Comparison of ENCODE assay signal across 28 mouse cellular contexts in the genomic region with DNA sequence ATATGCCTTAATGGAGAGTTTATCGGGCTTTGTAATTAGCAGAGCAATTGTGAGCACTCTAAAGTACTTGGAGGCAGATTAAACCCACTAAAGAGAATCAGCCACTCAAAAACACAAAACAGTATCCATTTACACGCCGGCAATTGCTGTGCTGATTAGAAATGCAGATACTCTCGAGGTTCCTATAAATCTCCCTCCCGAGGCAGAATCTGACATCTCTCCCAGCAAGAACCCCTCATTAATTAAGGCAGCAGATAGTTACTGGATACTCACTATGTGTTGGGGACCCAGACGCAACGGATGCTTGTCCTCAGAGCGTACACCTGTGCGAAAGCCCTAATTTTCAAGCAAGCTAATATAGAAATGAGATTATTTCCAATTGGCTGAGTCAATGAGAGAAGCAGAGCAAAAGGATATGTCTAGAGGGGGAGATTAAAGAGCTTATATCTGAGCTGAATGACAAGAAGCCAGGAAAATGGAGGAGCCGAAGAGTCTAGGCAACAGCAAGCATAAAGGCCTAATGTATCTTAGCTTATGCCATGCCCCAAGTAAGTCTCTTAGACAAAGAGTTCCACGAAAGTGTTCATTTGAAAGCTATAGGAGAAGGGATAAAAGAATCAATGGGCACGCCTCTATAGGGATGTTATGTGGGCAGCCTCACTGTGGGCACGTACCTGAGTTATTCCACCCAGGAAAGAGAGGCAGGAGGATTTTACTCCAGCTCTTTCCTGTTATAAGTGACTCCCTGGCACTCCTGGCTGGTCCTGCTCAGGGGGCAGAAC.
A peak's percentile ranks its signal among the peaks of the same experiment; 100 is the strongest.
DNase-seq lines count a peak whose midpoint lies in the region; ATAC-seq and TF ChIP-seq lines count a peak whose summit lies in the region.
"Had no signal": no experiment of that assay in that cellular context is flagged by ENCODE, and none has a peak within 500 bp of the region (broad histone marks: within the 10 kb centered on the region; RNA-seq: fewer than 3 reads in every experiment).

No protein-coding gene starts in this region.

- no peaks in the 10 kb centered on the region for H3K4me1 ChIP-seq in heart, embryonic 12.5 days (replicated peaks)
- H3K4me1 ChIP-seq in midbrain, embryonic 14.5 days (ENCODE audit: control insufficient read depth, insufficient read depth, low read length), result peaks cover 8% of the 10 kb centered on the region; the same call in 1 of the 2 replicates
- no peaks in the 10 kb centered on the region for H3K4me1 ChIP-seq in midbrain, embryonic 10.5 days
- no peaks in the 10 kb centered on the region for H3K4me1 ChIP-seq in forebrain, postnatal 0 days (ENCODE audit: insufficient read depth)
- H3K4me1 ChIP-seq in neural tube, embryonic 13.5 days (replicated peaks), result peaks cover 37% of the 10 kb centered on the region
- H3K4me1 ChIP-seq: embryonic facial prominence, embryonic 12.5 days; intestine, embryonic 15.5 days; limb, embryonic 12.5 days; midbrain, embryonic 12.5 days had no signal

- no peak for TF ChIP-seq CTCF in forebrain, postnatal 0 days (IDR thresholded peaks at IDR 0.05; ENCODE audit: low read depth)

- H3K36me3 ChIP-seq in heart, embryonic 12.5 days, result no peaks in the 10 kb centered on the region
- H3K36me3 ChIP-seq in midbrain, embryonic 14.5 days (ENCODE audit: control insufficient read depth, insufficient read depth, low read length), result no peaks in the 10 kb centered on the region
- no peaks in the 10 kb centered on the region for H3K36me3 ChIP-seq in midbrain, embryonic 10.5 days
- H3K36me3 ChIP-seq in forebrain, postnatal 0 days (ENCODE audit: insufficient read depth), result no peaks in the 10 kb centered on the region
- no peaks in the 10 kb centered on the region for H3K36me3 ChIP-seq in neural tube, embryonic 13.5 days
- H3K36me3 ChIP-seq: embryonic facial prominence, embryonic 12.5 days; intestine, embryonic 15.5 days; limb, embryonic 12.5 days; midbrain, embryonic 12.5 days had no signal

- DNase-seq in heart, adult 11 months, result peak; percentile 68
- DNase-seq in midbrain, embryonic 14.5 days, result peak; percentile 69
- DNase-seq in midbrain, embryonic 10.5 days (ENCODE audit: low spot score), result no peak
- no peak for DNase-seq in forebrain, postnatal 0 days
- no peak for DNase-seq in embryo, embryonic 11 days
- no peak for DNase-seq in cerebellum, adult 9-10 months
- DNase-seq: adrenal gland, postnatal 25 days; cerebellum, adult 11-12 months; cerebellum, postnatal 14 days; gastrocnemius, adult 2 months; heart, postnatal 4 days; kidney, adult 8-10 months; kidney, postnatal 25 days; layer of hippocampus, postnatal 36 days; liver, postnatal 0 days; lung, postnatal 10 days; thymus, adult 18-20 months; thymus, postnatal 4 days had no signal

- no peak overlapping the region for H3K9ac ChIP-seq in heart, embryonic 12.5 days
- H3K9ac ChIP-seq in midbrain, embryonic 14.5 days (replicated peaks; ENCODE audit: low read length), result no peak overlapping the region
- H3K9ac ChIP-seq in forebrain, postnatal 0 days, result no peak overlapping the region
- H3K9ac ChIP-seq in neural tube, embryonic 13.5 days, result no peak overlapping the region
- H3K9ac ChIP-seq: embryonic facial prominence, embryonic 12.5 days; intestine, embryonic 15.5 days; limb, embryonic 12.5 days; liver, postnatal 0 days; midbrain, embryonic 12.5 days had no signal

- H3K27ac ChIP-seq in heart, embryonic 12.5 days (ENCODE audit: poor library complexity, severe bottlenecking), result no peak overlapping the region
- H3K27ac ChIP-seq in midbrain, embryonic 14.5 days (replicated peaks; ENCODE audit: low read depth, low read length), result 0 out of 2 replicates have a peak overlapping the region, but pooled peaks have one; percentile 41
- H3K27ac ChIP-seq in midbrain, embryonic 10.5 days (replicated peaks), result no peak overlapping the region
- no peak overlapping the region for H3K27ac ChIP-seq in forebrain, postnatal 0 days (ENCODE audit: low read depth, low read length)
- peak overlapping the region; percentile 90 for H3K27ac ChIP-seq in neural tube, embryonic 13.5 days (replicated peaks)
- H3K27ac ChIP-seq: embryonic facial prominence, embryonic 12.5 days; gastrocnemius, adult 2 months; intestine, embryonic 15.5 days; layer of hippocampus, adult 2 months; limb, embryonic 12.5 days; midbrain, embryonic 12.5 days had no signal

- no peak for ATAC-seq in heart, embryonic 12.5 days (ENCODE audit: insufficient number of reproducible peaks, low FRiP score)
- ATAC-seq in midbrain, embryonic 14.5 days (ENCODE audit: low FRiP score, low TSS enrichment), result no peak
- peak; percentile 18; the same call in 1 of the 2 replicates for ATAC-seq in forebrain, postnatal 0 days
- peak; percentile 90 for ATAC-seq in neural tube, embryonic 13.5 days (ENCODE audit: low read depth)
- ATAC-seq: CD4-positive, CD25-positive, alpha-beta regulatory T cell, adult 4 months; intestine, embryonic 15.5 days; liver, postnatal 0 days had no signal

- peaks cover 5% of the 10 kb centered on the region; the same call in 1 of the 2 replicates for H3K27me3 ChIP-seq in heart, embryonic 12.5 days (replicated peaks)
- H3K27me3 ChIP-seq in midbrain, embryonic 14.5 days (ENCODE audit: control insufficient read depth, insufficient read depth, low read length), result no peaks in the 10 kb centered on the region
- no peaks in the 10 kb centered on the region for H3K27me3 ChIP-seq in midbrain, embryonic 10.5 days (ENCODE audit: low read depth, poor library complexity, severe bottlenecking)
- H3K27me3 ChIP-seq in forebrain, postnatal 0 days (ENCODE audit: insufficient read depth, low read length), result no peaks in the 10 kb centered on the region
- H3K27me3 ChIP-seq in neural tube, embryonic 13.5 days, result no peaks in the 10 kb centered on the region
- H3K27me3 ChIP-seq: embryonic facial prominence, embryonic 12.5 days; intestine, embryonic 15.5 days; limb, embryonic 12.5 days had no signal

- 71% methylated on average over 13 of the region's 13 CpGs for WGBS in heart, embryonic 12.5 days
- 44% methylated on average over 13 of the region's 13 CpGs for WGBS in midbrain, embryonic 14.5 days
- WGBS in midbrain, embryonic 10.5 days, result 83% methylated on average over 13 of the region's 13 CpGs
- 25% methylated on average over 13 of the region's 13 CpGs for WGBS in forebrain, postnatal 0 days
- 29% methylated on average over 13 of the region's 13 CpGs for WGBS in neural tube, embryonic 13.5 days

- no peak overlapping the region for H3K4me2 ChIP-seq in heart, embryonic 12.5 days
- no peak overlapping the region for H3K4me2 ChIP-seq in midbrain, embryonic 14.5 days (ENCODE audit: low read length)
- no peak overlapping the region for H3K4me2 ChIP-seq in forebrain, postnatal 0 days (ENCODE audit: low read depth)
- no peak overlapping the region for H3K4me2 ChIP-seq in neural tube, embryonic 13.5 days
- H3K4me2 ChIP-seq: embryonic facial prominence, embryonic 12.5 days; intestine, embryonic 15.5 days; limb, embryonic 12.5 days; liver, embryonic 11.5 days; midbrain, embryonic 12.5 days had no signal

- H3K4me3 ChIP-seq in heart, embryonic 12.5 days, result no peak overlapping the region
- H3K4me3 ChIP-seq in midbrain, embryonic 14.5 days (replicated peaks; ENCODE audit: low read depth, low read length), result no peak overlapping the region
- no peak overlapping the region for H3K4me3 ChIP-seq in midbrain, embryonic 10.5 days
- H3K4me3 ChIP-seq in forebrain, postnatal 0 days (ENCODE audit: low read depth, low read length), result no peak overlapping the region
- H3K4me3 ChIP-seq in neural tube, embryonic 13.5 days, result no peak overlapping the region
- H3K4me3 ChIP-seq: embryonic facial prominence, embryonic 12.5 days; erythroblast, embryonic 14.5 days; gastrocnemius, adult 2 months; intestine, embryonic 15.5 days; layer of hippocampus, adult 2 months; limb, embryonic 12.5 days; midbrain, embryonic 12.5 days had no signal

- no peaks in the 10 kb centered on the region for H3K9me3 ChIP-seq in heart, embryonic 12.5 days (replicated peaks)
- H3K9me3 ChIP-seq in midbrain, embryonic 14.5 days (ENCODE audit: control insufficient read depth, low read length), result no peaks in the 10 kb centered on the region
- H3K9me3 ChIP-seq in midbrain, embryonic 10.5 days (replicated peaks), result no peaks in the 10 kb centered on the region
- no peaks in the 10 kb centered on the region for H3K9me3 ChIP-seq in forebrain, postnatal 0 days (ENCODE audit: low read length)
- no peaks in the 10 kb centered on the region for H3K9me3 ChIP-seq in neural tube, embryonic 13.5 days
- H3K9me3 ChIP-seq: embryonic facial prominence, embryonic 12.5 days; intestine, embryonic 15.5 days; limb, embryonic 12.5 days; midbrain, embryonic 12.5 days had no signal

Comparison
In these comparisons a context has a peak if more than half of its experiments do, and no peak if none do; other contexts are left out.
1. DNase-seq: peak in heart, adult 11 months (single experiment) and midbrain, embryonic 14.5 days (single experiment); none in midbrain, embryonic 10.5 days (single experiment), forebrain, postnatal 0 days (single experiment), embryo, embryonic 11 days (single experiment) and cerebellum, adult 9-10 months (single experiment).
2. H3K27ac ChIP-seq: peak in midbrain, embryonic 14.5 days (single experiment) and neural tube, embryonic 13.5 days (single experiment); none in heart, embryonic 12.5 days (single experiment), midbrain, embryonic 10.5 days (single experiment) and forebrain, postnatal 0 days (single experiment).
3. ATAC-seq: peak in forebrain, postnatal 0 days (single experiment) and neural tube, embryonic 13.5 days (single experiment); none in heart, embryonic 12.5 days (single experiment) and midbrain, embryonic 14.5 days (single experiment).